Mouse (Mus musculus): ENCODE data around the gene Tdg. TPM values are rescaled to one million over a fixed set of nuclear protein-coding genes. Genes with fewer than 3 reads are reported as not detected.

The Tdg gene
- total and polyA plus RNA-seq, 3 experiments: 27.6 to 79.1 TPM; not detected in 1

DNA sequence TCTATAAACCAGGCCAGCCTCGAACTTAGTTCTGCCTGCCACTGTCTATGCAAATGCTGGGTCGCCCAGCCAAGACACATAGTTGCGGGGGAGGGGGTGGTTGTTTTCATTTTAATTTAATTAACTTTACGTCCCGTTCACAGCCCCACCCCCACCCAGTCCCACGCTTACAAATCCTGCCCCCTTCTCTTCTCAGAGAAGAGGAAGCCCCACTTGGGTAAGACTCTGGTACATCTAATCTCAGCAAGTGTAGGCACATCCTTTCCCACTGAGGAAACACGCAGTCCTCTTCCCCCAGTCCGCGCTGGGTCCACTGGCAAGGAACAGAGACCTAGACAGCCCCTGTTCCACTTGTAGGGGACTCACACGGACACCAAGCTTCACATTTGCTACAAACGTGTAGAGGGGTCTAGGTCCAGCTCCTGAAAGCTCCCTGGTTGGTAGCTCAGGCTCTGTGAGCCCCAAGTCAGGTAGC, 480 bp upstream of the Tdg start:
- peaks cover 8 to 9% of the 10 kb centered on the region in 2 experiments; a peak in 3 of 4 replicates for H3K36me3 ChIP-seq (ENCODE audit: control insufficient read depth in 1 of 2, insufficient read depth in 2 of 2, low read length in 2 of 2)
- H3K9me3 ChIP-seq (replicated peaks; ENCODE audit: insufficient read depth, low read length): no peaks in the 10 kb centered on the region
- peak overlapping the region; percentile 85 for H3K9ac ChIP-seq (ENCODE audit: control insufficient read depth, low read depth, low read length, poor library complexity, severe bottlenecking)
- H3K4me3 ChIP-seq (ENCODE audit: control insufficient read depth in 1 of 2, insufficient read depth in 1 of 2, low read depth in 2 of 2, low read length in 2 of 2): peak overlapping the region; percentile 91 to 94
- no peaks in the 10 kb centered on the region; a peak in 1 of 4 replicates for H3K27me3 ChIP-seq (ENCODE audit: control insufficient read depth in 1 of 2, insufficient read depth in 2 of 2, low read length in 2 of 2)
- H3K27ac ChIP-seq (ENCODE audit: control insufficient read depth, low read depth, low read length): peak overlapping the region; percentile 61
- TF ChIP-seq NELFE (IDR thresholded peaks at IDR 0.05; ENCODE audit: low read depth, low read length): no peak
- TF ChIP-seq MAZ (IDR thresholded peaks at IDR 0.05; ENCODE audit: low read depth, low read length): no peak; the same call in 1 of the 2 replicates
- no peak for TF ChIP-seq KAT2A (conservative IDR thresholded peaks at IDR 0.05; ENCODE audit: low read depth, low read length)
- no peak for TF ChIP-seq USF2 (IDR thresholded peaks at IDR 0.05; ENCODE audit: borderline replicate concordance in 1 of 2, insufficient read depth in 1 of 2, low read depth in 1 of 2, low read length in 2 of 2)
- no peak for TF ChIP-seq MXI1 (IDR thresholded peaks at IDR 0.05; ENCODE audit: low read depth, low read length)
- DNase-seq (ENCODE audit: low read depth, low spot score): peak; percentile 65
- H3K79me2 ChIP-seq (ENCODE audit: control insufficient read depth, insufficient read depth, low read length, poor library complexity): peaks cover 33% of the 10 kb centered on the region
- H3K4me1 ChIP-seq (ENCODE audit: control insufficient read depth in 1 of 2, insufficient read depth in 2 of 2, low read length in 2 of 2): peaks cover 0 to 9% of the 10 kb centered on the region in 2 experiments; a peak in 3 of 4 replicates

DNA sequence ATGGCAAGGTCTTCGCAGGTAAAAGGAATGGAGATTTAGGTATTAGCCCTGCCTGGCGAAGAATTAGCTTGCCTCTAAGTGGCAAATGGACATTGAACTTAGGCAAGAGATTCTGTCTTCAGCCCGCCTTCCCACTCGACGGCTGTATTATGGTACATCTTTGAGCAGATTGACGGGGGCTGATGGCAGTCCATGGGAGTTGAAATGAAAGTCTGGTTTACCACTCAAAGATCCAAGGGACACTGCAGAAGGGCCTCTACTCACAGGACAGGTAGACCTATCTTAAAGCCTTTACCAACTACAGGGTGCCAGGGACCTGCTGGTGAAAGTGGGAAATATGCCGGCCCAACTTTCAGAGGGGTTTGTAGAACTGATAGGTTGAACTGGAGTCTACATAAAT, 869 bp downstream of the Tdg start:
- peaks cover 9 to 10% of the 10 kb centered on the region in 2 experiments; a peak in 3 of 4 replicates for H3K36me3 ChIP-seq (ENCODE audit: control insufficient read depth in 1 of 2, insufficient read depth in 2 of 2, low read length in 2 of 2)
- peak overlapping the region; percentile 94 to 100 for H3K4me3 ChIP-seq (ENCODE audit: control insufficient read depth in 1 of 2, insufficient read depth in 1 of 2, low read depth in 2 of 2, low read length in 2 of 2)
- H3K4me1 ChIP-seq (ENCODE audit: control insufficient read depth in 1 of 2, insufficient read depth in 2 of 2, low read length in 2 of 2): peaks cover 0 to 9% of the 10 kb centered on the region in 2 experiments; a peak in 3 of 4 replicates
- DNase-seq (ENCODE audit: low read depth, low spot score): peak; percentile 42
- no peaks in the 10 kb centered on the region; a peak in 1 of 4 replicates for H3K27me3 ChIP-seq (ENCODE audit: control insufficient read depth in 1 of 2, insufficient read depth in 2 of 2, low read length in 2 of 2)
- H3K79me2 ChIP-seq (ENCODE audit: control insufficient read depth, insufficient read depth, low read length, poor library complexity): peaks cover 40% of the 10 kb centered on the region
- peak overlapping the region; percentile 93 for H3K9ac ChIP-seq (ENCODE audit: control insufficient read depth, low read depth, low read length, poor library complexity, severe bottlenecking)
- H3K9me3 ChIP-seq (replicated peaks; ENCODE audit: insufficient read depth, low read length): no peaks in the 10 kb centered on the region
- peak overlapping the region; percentile 42 for H3K27ac ChIP-seq (ENCODE audit: control insufficient read depth, low read depth, low read length)
- TF ChIP-seq RAD21 (IDR thresholded peaks at IDR 0.05; ENCODE audit: low read depth, low read length) (no peak), TAL1 (IDR thresholded peaks at IDR 0.05; ENCODE audit: low read length) (no peak), USF2 (IDR thresholded peaks at IDR 0.05; ENCODE audit: borderline replicate concordance in 1 of 2, insufficient read depth in 1 of 2, low read depth in 1 of 2, low read length in 2 of 2) (no peak), HCFC1 (IDR thresholded peaks at IDR 0.05; ENCODE audit: low read depth, low read length) (no peak), CTCF (IDR thresholded peaks at IDR 0.05 in 2 of 3, conservative IDR thresholded peaks at IDR 0.05 in 1 of 3; ENCODE audit: control insufficient read depth in 1 of 3, insufficient read depth in 1 of 3, low read depth in 2 of 3, low read length in 3 of 3, poor library complexity in 1 of 3, severe bottlenecking in 1 of 3) (no peak), CHD2 (IDR thresholded peaks at IDR 0.05; ENCODE audit: low read length) (no peak), TCF12 (IDR thresholded peaks at IDR 0.05; ENCODE audit: low read depth, low read length) (no peak), MYC (IDR thresholded peaks at IDR 0.05; ENCODE audit: low read depth, low read length) (no peak), MAFK (IDR thresholded peaks at IDR 0.05; ENCODE audit: borderline replicate concordance, low read depth, low read length) (no peak), BHLHE40 (IDR thresholded peaks at IDR 0.05; ENCODE audit: borderline replicate concordance, low read depth, low read length) (no peak), NRF1 (IDR thresholded peaks at IDR 0.05; ENCODE audit: insufficient read depth, low read depth, low read length, poor library complexity, severe bottlenecking) (no peak), ELF1 (IDR thresholded peaks at IDR 0.05; ENCODE audit: low read depth, low read length) (no peak), JUND (IDR thresholded peaks at IDR 0.05; ENCODE audit: low read depth, low read length) (no peak), ETS1 (IDR thresholded peaks at IDR 0.05; ENCODE audit: low read depth, low read length) (no peak), GATA1 (IDR thresholded peaks at IDR 0.05; ENCODE audit: low read depth, low read length) (no peak)
